Mouse (Mus musculus) brain, embryonic 14.5 days (tissue): Measurements from ENCODE around the gene Edc4.

Experiments used
- CTCF ChIP-seq: fragments of 200-500 bp; IDR thresholded peaks from 2 replicates; pipeline ENCODE4 v1.5.1; 2012; ENCODE audit warnings: inconsistent platforms, mild to moderate bottlenecking, moderate library complexity, borderline replicate concordance; ENCODE audit not compliant: insufficient read depth, insufficient read length; ENCODE audit errors: extremely low read depth
- POLR2A ChIP-seq: fragments of 200-500 bp; IDR thresholded peaks from 2 replicates; pipeline ENCODE4 v1.6.1; 2012; ENCODE audit warnings: mild to moderate bottlenecking, inconsistent platforms, borderline replicate concordance; ENCODE audit not compliant: poor library complexity, insufficient read depth, insufficient read length, severe bottlenecking; ENCODE audit errors: extremely low read depth

- TF ChIP-seq CTCF: peak; percentile 52; the same call in 1 of the 2 replicates
- no peak for TF ChIP-seq POLR2A
Observed at GRCm38 (mm10) chr8:105835318-105835717, 45.4 kb upstream of the Edc4 start.
